Mouse (Mus musculus) ES-Bruce4 (cell line): ENCODE data around the gene Cfap43.

Experiments used
- CTCF ChIP-seq: IDR thresholded peaks from one replicate; pipeline ENCODE4 v1.8.1; 2011; ENCODE audit warnings: low read depth, low read length
- EP300 ChIP-seq: IDR thresholded peaks from 2 replicates; pipeline ENCODE4 v1.6.1; 2011; ENCODE audit warnings: low read depth, low read length; ENCODE audit not compliant: insufficient read depth
- POLR2A ChIP-seq: IDR thresholded peaks from one replicate; pipeline ENCODE4 v1.8.1; 2011; ENCODE audit warnings: low read length; ENCODE audit not compliant: insufficient read depth

- TF ChIP-seq CTCF (no peak), EP300 (no peak), POLR2A (no peak)
These were observed 27.9 kb upstream of the Cfap43 start for GRCm38 (mm10) chr19:47946821-47947465.
